Mouse (Mus musculus) testis, adult 2 months (tissue): ENCODE measurements around the gene Abi3. TPM values are rescaled to one million over a fixed set of nuclear protein-coding genes. Genes with fewer than 3 reads are reported as not detected.
"Not testable (repeated sequence)": the region's sequence is repeated elsewhere in the genome, so short reads cannot be mapped to it uniquely, and the experiment has no call there.

Source experiments
- H3K27ac ChIP-seq: fragments of 200-500 bp; 2 replicates; pipeline ENCODE4 v1.5.1; 2012; ENCODE audit warnings: low read depth, low read length; ENCODE audit not compliant: control insufficient read depth, insufficient read depth
- H3K27me3 ChIP-seq: fragments of 200-500 bp; 2 replicates; pipeline ENCODE4 v1.6.1; 2012; ENCODE audit warnings: mild to moderate bottlenecking, low read length, moderate library complexity; ENCODE audit not compliant: control insufficient read depth, insufficient read depth
- H3K36me3 ChIP-seq: fragments of 200-500 bp; 2 replicates; pipeline ENCODE4 v1.6.1; 2012; ENCODE audit warnings: mild to moderate bottlenecking, low read length; ENCODE audit not compliant: control insufficient read depth, insufficient read depth
- H3K4me1 ChIP-seq: fragments of 200-500 bp; 2 replicates; pipeline ENCODE4 v1.6.1; 2012; ENCODE audit warnings: low read length; ENCODE audit not compliant: control insufficient read depth, insufficient read depth
- H3K4me3 ChIP-seq: fragments of 200-500 bp; 2 replicates; pipeline ENCODE4 v1.5.1; 2012; ENCODE audit warnings: low read depth, mild to moderate bottlenecking, low read length, moderate library complexity, mixed read lengths; ENCODE audit not compliant: control insufficient read depth
- CTCF ChIP-seq: fragments of 200-500 bp; IDR thresholded peaks from 2 replicates; pipeline ENCODE4 v1.5.1; 2012; ENCODE audit warnings: low read depth, mild to moderate bottlenecking, inconsistent platforms, low read length, moderate library complexity; ENCODE audit not compliant: control insufficient read depth, insufficient read depth, insufficient replicate concordance
- POLR2A ChIP-seq: fragments of 200-500 bp; IDR thresholded peaks from 2 replicates; pipeline ENCODE4 v1.6.1; 2012; ENCODE audit warnings: low read depth, mild to moderate bottlenecking, inconsistent platforms, low read length, moderate library complexity; ENCODE audit not compliant: control insufficient read depth
- polyA plus RNA-seq: library from polyadenylated mRNA; depleted of rRNA; stranded (reverse); fragments of >200 nt; gene quantifications from 2 replicates; pipeline ENCODE4 v1.2.3, GENCODE M21; 2012; rRNA removed

Abi3 gene
- 0.58 and 0.93 TPM in 2 replicates for polyA plus RNA-seq

DNA sequence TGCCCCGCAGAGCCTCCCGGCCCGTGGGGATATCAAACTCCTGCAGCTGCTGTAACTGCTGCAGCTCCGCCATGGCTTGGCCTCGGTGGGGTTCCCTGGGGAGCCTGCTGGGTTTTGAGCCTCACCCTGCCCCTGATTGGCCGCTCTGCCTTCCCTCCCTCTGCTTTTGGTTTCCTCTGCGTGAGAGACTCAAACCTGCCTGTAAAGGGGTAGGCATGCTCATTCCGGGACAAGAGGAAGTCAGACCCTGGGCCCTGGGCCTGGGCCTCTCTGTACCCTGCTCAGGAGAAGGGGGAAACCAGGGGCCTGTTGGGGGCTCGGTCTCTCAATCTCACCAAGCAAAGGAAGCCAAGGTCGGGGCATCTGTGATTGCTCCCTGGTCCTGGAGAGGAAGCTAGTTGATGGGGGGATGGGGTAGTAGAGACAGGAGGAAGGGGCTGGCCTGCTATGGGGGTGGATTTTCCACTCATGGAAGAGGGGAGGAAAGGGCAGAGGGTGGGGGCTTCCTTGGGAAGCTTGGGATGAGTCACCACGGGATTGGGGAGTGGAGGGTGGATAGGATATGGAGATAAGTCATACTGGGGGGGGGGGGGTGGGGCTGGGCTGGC is at the start of gene Abi3:
Abi3 (minus strand) TSS at position 403 of the 608 bp plus-strand sequence.
- Histone ChIP-seq H3K4me3 (peak within 1 kb of the TSS; percentile 4), H3K27me3 (no peaks in the 10 kb centered on the region), H3K27ac (no peak within 1 kb of the TSS), H3K36me3 (no peaks in the 10 kb centered on the region), H3K4me1 (no peaks in the 10 kb centered on the region; the same call in 1 of the 2 replicates)
- TF ChIP-seq POLR2A: no peak
- TF ChIP-seq CTCF: no peak

- H3K4me1 ChIP-seq: no peaks in the 10 kb centered on the region
- H3K27me3 ChIP-seq: no peaks in the 10 kb centered on the region
- H3K36me3 ChIP-seq: no peaks in the 10 kb centered on the region
- H3K4me3 ChIP-seq: no peak overlapping the region
- no peak overlapping the region for H3K27ac ChIP-seq
- TF ChIP-seq POLR2A: no peak
- no peak for TF ChIP-seq CTCF
Observed at GRCm38 (mm10) chr11:95890462-95891051, 48.3 kb upstream of the Abi3 start.

DNA sequence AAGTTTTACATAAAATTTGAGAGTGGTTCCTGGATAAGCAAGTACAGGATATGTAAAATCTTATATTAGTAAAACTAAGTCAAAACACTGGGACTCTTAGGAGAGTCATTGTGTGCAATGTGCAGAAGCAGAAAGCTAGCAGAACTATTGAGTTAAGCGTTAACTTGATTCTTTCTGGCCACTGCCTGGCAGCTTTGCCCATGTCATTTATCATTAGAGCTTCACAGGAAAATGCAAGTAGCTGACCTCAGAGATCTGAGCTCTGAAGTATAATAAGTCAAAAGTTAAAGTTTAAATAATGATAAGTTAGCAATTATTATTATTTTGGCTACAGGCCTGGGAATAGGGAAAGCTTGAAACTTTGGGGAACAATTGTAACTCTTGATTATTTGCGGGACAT is 37.6 kb upstream of the Abi3 start:
- H3K4me1 ChIP-seq, H3K27me3 ChIP-seq, H3K36me3 ChIP-seq, H3K4me3 ChIP-seq, H3K27ac ChIP-seq: not testable (repeated sequence)

DNA sequence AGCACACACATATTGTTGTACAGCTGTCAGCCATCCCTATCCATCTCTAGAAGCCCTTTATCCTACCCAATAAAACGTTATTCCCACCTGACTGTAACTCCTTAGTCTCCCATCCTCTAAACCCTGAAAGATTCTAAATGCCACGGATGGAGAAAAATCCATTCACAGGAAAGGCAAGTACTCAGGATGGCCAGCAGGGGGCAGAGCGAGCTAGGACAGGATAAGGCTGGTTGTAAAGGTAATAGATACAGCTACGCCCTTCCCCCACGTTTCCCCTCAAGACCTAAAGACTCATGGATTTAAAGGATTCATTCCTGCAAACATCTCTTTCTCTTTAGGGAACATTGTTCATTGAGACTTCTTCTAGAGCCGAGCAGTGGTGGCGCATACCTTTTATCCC is 34.0 kb upstream of the Abi3 start:
- Histone ChIP-seq H3K4me1 (no peaks in the 10 kb centered on the region; the same call in none of the 2 replicates), H3K27ac (peak overlapping the region; percentile 91), H3K4me3 (peak overlapping the region; percentile 92), H3K27me3 (no peaks in the 10 kb centered on the region), H3K36me3 (no peaks in the 10 kb centered on the region)
- no peak for TF ChIP-seq POLR2A
- peak; percentile 70; the same call in 1 of the 2 replicates for TF ChIP-seq CTCF

- Histone ChIP-seq H3K36me3 (no peaks in the 10 kb centered on the region), H3K27ac (peak overlapping the region; percentile 91), H3K4me3 (peak overlapping the region; percentile 92), H3K4me1 (no peaks in the 10 kb centered on the region; the same call in none of the 2 replicates), H3K27me3 (no peaks in the 10 kb centered on the region)
- no peak for TF ChIP-seq CTCF
- peak; percentile 48; the same call in 1 of the 2 replicates for TF ChIP-seq POLR2A
Observed at GRCm38 (mm10) chr11:95875804-95876203, 33.5 kb upstream of the Abi3 start.

DNA sequence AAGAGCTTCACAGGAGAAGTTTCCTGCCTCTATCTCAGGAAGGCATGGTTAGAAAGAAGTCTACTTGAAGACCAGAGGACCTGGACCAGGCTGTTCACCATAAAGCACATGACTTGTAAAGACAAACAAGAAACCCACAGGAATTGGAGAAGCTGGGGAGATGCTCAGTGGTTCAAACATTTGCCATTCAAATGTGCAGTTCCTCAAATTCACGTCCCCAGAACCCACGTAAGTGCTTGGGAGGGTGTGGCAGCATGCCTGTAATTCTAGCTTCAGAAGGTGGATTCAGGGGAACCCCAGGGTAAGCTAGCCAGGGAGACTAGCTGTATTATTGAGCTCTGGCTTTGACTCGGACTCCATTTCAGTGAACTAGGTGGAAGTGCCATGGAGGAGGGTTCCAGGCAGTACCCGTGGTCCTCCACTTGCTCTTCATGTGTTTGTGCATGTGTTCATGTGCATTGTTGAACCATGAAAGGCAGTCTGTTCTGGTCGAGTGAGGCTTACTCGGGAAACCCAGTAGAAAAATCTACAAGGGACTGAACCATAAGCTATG is 27.7 kb upstream of the Abi3 start:
- TF ChIP-seq CTCF: no peak
- Histone ChIP-seq H3K27me3 (no peaks in the 10 kb centered on the region), H3K27ac (no peak overlapping the region), H3K4me3 (no peak overlapping the region), H3K36me3 (no peaks in the 10 kb centered on the region), H3K4me1 (no peaks in the 10 kb centered on the region; the same call in 1 of the 2 replicates)

GRCm38 (mm10) chr11:95869442-95869841 is 27.2 kb upstream of the Abi3 start:
- Histone ChIP-seq H3K4me3 (no peak overlapping the region), H3K4me1 (no peaks in the 10 kb centered on the region; the same call in 1 of the 2 replicates), H3K27me3 (no peaks in the 10 kb centered on the region), H3K36me3 (no peaks in the 10 kb centered on the region), H3K27ac (no peak overlapping the region)
- TF ChIP-seq POLR2A (no peak), CTCF (no peak)
